Mouse (Mus musculus): ENCODE results near the gene Lamb2. TPM values are rescaled to one million over a fixed set of nuclear protein-coding genes. Genes with fewer than 3 reads are reported as not detected.

Lamb2 gene
- total RNA-seq, 2 experiments from 2014 or later = 27.5 to 29.5 TPM

DNA sequence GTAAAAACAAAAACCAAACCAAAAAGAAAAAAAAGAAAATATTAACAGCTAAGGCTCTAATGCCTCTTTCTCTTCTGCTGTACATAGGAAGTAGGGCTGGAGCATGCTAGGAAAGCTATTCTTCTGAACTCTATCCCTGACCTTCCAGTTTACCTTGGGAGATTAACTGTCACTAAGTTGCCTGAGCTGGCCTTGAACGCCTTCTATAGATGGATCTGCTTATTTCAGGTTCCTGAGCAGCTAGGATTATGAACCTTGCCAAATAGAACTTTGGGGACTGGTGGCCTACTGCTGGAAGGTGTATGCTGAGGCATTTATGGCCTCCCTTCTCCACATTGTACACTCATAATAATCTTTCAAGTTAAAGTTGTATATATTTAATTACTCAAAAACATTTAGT lies 51.4 kb downstream of the Lamb2 start:
- no peak for DNase-seq (ENCODE audit: low spot score in 2 of 2)

DNA sequence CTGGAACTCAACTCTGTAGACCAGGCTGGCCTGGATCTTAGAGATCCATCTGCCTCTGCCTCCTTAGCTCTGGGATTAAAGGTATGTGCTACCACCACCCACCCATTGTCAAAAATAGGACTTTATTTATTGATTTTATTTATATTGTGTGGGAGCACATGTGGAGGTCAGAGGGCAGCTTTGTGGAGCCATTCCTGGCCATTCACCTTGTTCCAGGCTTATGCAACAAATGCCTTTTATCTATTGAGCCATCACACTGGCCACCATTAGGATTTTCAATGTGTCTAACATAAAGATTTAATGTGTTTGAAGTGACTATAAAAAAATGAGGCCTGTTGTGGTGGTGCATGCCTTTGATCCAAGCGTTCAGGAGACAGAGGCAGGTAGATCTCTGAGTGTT lies 52.0 kb downstream of the Lamb2 start:
- DNase-seq (ENCODE audit: low spot score in 2 of 2) = no peak

Other genes starting within 250 kb of the Lamb2 start
- gene Dag1, start 215.8 kb upstream of the Lamb2 start, total RNA-seq (2021) = 10 to 100 TPM; 73.4 to 75.4 TPM
- gene Nicn1, start 189.3 kb upstream of the Lamb2 start, total RNA-seq (2021) = 100 to 1,000 TPM; 114 to 116 TPM
- 10 to 100 TPM; 30.2 to 33.0 TPM for gene Amt, start 182.9 kb upstream of the Lamb2 start, total RNA-seq (2021)
- gene Rhoa, start 173.6 kb upstream of the Lamb2 start, total RNA-seq (2021) = 100 to 1,000 TPM; 163 to 172 TPM
- gene Tcta, start 173.6 kb upstream of the Lamb2 start, total RNA-seq (2021) = 10 to 100 TPM; 29.9 to 31.3 TPM
- 10 to 100 TPM; 58.5 to 70.8 TPM for gene Gpx1, start 140.8 kb upstream of the Lamb2 start, total RNA-seq (2021)
- gene Usp4, start 131.9 kb upstream of the Lamb2 start, total RNA-seq (2021) = 100 to 1,000 TPM; 102 to 105 TPM
- gene 1700102P08Rik, start 86.9 kb upstream of the Lamb2 start, total RNA-seq (2021) = 1 to 10 TPM; 2.3 to 2.5 TPM
- gene Ccdc36, start 51.3 kb upstream of the Lamb2 start, total RNA-seq (2021) = not detected
- gene BC048562, start 43.3 kb upstream of the Lamb2 start, total RNA-seq (2021) = not detected
- gene Ccdc71, start 19.2 kb upstream of the Lamb2 start, total RNA-seq (2021) = 10 to 100 TPM; 34.7 to 40.2 TPM
- gene Klhdc8b, start 18.2 kb upstream of the Lamb2 start, total RNA-seq (2021) = 10 to 100 TPM; 18.8 to 19.6 TPM
- gene Usp19, start 10.9 kb downstream of the Lamb2 start, total RNA-seq (2021) = 100 to 1,000 TPM; 145 to 154 TPM
- 10 to 100 TPM; 74.4 to 83.4 TPM for gene Qars, start 28.0 kb downstream of the Lamb2 start, total RNA-seq (2021)
- gene Qrich1, start 37.1 kb downstream of the Lamb2 start, total RNA-seq (2021) = 100 to 1,000 TPM; 143 to 150 TPM
- 10 to 100 TPM; 56.6 to 64.5 TPM for gene Impdh2, start 80.5 kb downstream of the Lamb2 start, total RNA-seq (2021)
- gene Ndufaf3, start 87.7 kb downstream of the Lamb2 start, total RNA-seq (2021) = 10 to 100 TPM; 73.5 to 75.0 TPM
- 100 to 1,000 TPM in 1 of 2 experiments, 10 to 100 TPM in 1; 95.0 to 105 TPM for gene Dalrd3, start 90.2 kb downstream of the Lamb2 start, total RNA-seq (2021)
- gene Wdr6, start 99.0 kb downstream of the Lamb2 start, total RNA-seq (2021) = 100 to 1,000 TPM; 112 to 123 TPM
- gene P4htm, start 117.9 kb downstream of the Lamb2 start, total RNA-seq (2021) = 100 to 1,000 TPM; 101 to 102 TPM
- 10 to 100 TPM; 48.7 to 59.4 TPM for gene Arih2, start 169.7 kb downstream of the Lamb2 start, total RNA-seq (2021)
- gene Slc25a20, start 182.4 kb downstream of the Lamb2 start, total RNA-seq (2021) = 10 to 100 TPM; 14.4 to 16.7 TPM
- 10 to 100 TPM; 44.8 to 49.0 TPM for gene Prkar2a, start 209.6 kb downstream of the Lamb2 start, total RNA-seq (2021)

Data from layer of hippocampus, adult 18-20 months (tissue).